In genomic region chr5:45599056-45599455, GRCm38 (mm10) we compare ENCODE assay signal across 22 mouse cellular contexts. TPM values are rescaled to one million over a fixed set of nuclear protein-coding genes. Genes with fewer than 3 reads are reported as not detected.
A peak's percentile ranks its signal among the peaks of the same experiment; 100 is the strongest.
DNase-seq lines count a peak whose midpoint lies in the region; ATAC-seq lines count a peak whose summit lies in the region.
"Had no signal": no experiment of that assay in that cellular context is flagged by ENCODE, and none has a peak within 500 bp of the region (broad histone marks: within the 10 kb centered on the region; RNA-seq: fewer than 3 reads in every experiment).

No protein-coding gene starts in this region.

- no peaks in the 10 kb centered on the region for H3K36me3 ChIP-seq in kidney, embryonic 15.5 days
- H3K36me3 ChIP-seq: embryonic facial prominence, embryonic 10.5 days; forebrain, embryonic 10.5 days; G1E; heart, embryonic 12.5 days; hindbrain, embryonic 10.5 days had no signal

- H3K27ac ChIP-seq in kidney, embryonic 15.5 days: no peak overlapping the region
- H3K27ac ChIP-seq: embryonic facial prominence, embryonic 10.5 days; forebrain, embryonic 10.5 days; hindbrain, embryonic 10.5 days; hindbrain, embryonic 14.5 days had no signal

- H3K4me1 ChIP-seq in kidney, embryonic 15.5 days: no peaks in the 10 kb centered on the region
- H3K4me1 ChIP-seq: embryonic facial prominence, embryonic 10.5 days; heart, embryonic 12.5 days; hindbrain, embryonic 10.5 days had no signal

- no peak overlapping the region for H3K4me2 ChIP-seq in kidney, embryonic 15.5 days
- H3K4me2 ChIP-seq: heart, embryonic 12.5 days; hindbrain, embryonic 14.5 days had no signal

- no peak for ATAC-seq in kidney, embryonic 15.5 days (replicated peaks; ENCODE audit: low FRiP score)
- ATAC-seq: activated CD4-positive, CD25-positive, alpha-beta regulatory T cell, adult 4 months; CD4-positive, CD25-positive, alpha-beta regulatory T cell, adult 4 months; forebrain, embryonic 14.5 days had no signal

- no peaks in the 10 kb centered on the region for H3K27me3 ChIP-seq in kidney, embryonic 15.5 days
- H3K27me3 ChIP-seq: heart, embryonic 12.5 days had no signal

- peak; percentile 31 for DNase-seq in kidney, adult 11 months
- DNase-seq in kidney, adult 18-20 months: no peak
- peak; percentile 21 for DNase-seq in kidney, postnatal 14 days
- DNase-seq in Muller cell, postnatal 12 days (ENCODE audit: inconsistent ontology term): peak; percentile 75
- peak; percentile 6 for DNase-seq in retina, embryonic 14.5 days (ENCODE audit: low spot score)
- no peak for DNase-seq in frontal cortex, postnatal 25 days (ENCODE audit: low spot score in 2 of 2)
- DNase-seq: adrenal gland, postnatal 14 days; B cell, adult 2 months; cerebellum, adult 18-20 months; cerebellum, postnatal 10 days; gastrocnemius, postnatal 25 days had no signal

- H3K4me3 ChIP-seq in kidney, embryonic 15.5 days (replicated peaks): no peak overlapping the region
- H3K4me3 ChIP-seq: embryonic facial prominence, embryonic 10.5 days; erythroblast, embryonic 14.5 days; forebrain, embryonic 10.5 days; heart, embryonic 12.5 days; hindbrain, embryonic 10.5 days had no signal

- H3K9me3 ChIP-seq in kidney, embryonic 15.5 days (replicated peaks): no peaks in the 10 kb centered on the region
- H3K9me3 ChIP-seq: embryonic facial prominence, embryonic 10.5 days; forebrain, embryonic 10.5 days; G1E; heart, embryonic 12.5 days; hindbrain, embryonic 10.5 days had no signal

- no peak overlapping the region for H3K9ac ChIP-seq in kidney, embryonic 15.5 days
- H3K9ac ChIP-seq: heart, embryonic 12.5 days; hindbrain, embryonic 14.5 days had no signal

- 75% methylated on average over 4 of the region's 4 CpGs for WGBS in kidney, embryonic 15.5 days

RNA-seq across cellular contexts. Expression of gene Fam184b, which starts 40.4 kb away (rescaled TPM):
- polyA plus RNA-seq in kidney, embryonic 15.5 days (2015; fragmentation: Nextera tagmentation; extraction: Ambion mirVana): 1.6 TPM in 2 replicates
- polyA plus RNA-seq: erythroblast, embryonic 14.5 days; G1E had no signal

Comparison
In these comparisons a context has a peak if more than half of its experiments do, and no peak if none do; other contexts are left out.
1. DNase-seq: peak in kidney, adult 11 months (single experiment), kidney, postnatal 14 days (single experiment), Muller cell, postnatal 12 days (single experiment) and retina, embryonic 14.5 days (single experiment); none in kidney, adult 18-20 months (single experiment) and frontal cortex, postnatal 25 days (0 of 2).